ENCODE assay signal across 9 mouse cellular contexts in genomic region chr6:118922328-118923211, GRCm38 (mm10).
A peak's percentile ranks its signal among the peaks of the same experiment; 100 is the strongest.
DNase-seq lines count a peak whose midpoint lies in the region; ATAC-seq and TF ChIP-seq lines count a peak whose summit lies in the region.
"Had no signal": no experiment of that assay in that cellular context is flagged by ENCODE, and none has a peak within 500 bp of the region (broad histone marks: within the 10 kb centered on the region; RNA-seq: fewer than 3 reads in every experiment).

No protein-coding gene starts in this region.

- peak; percentile 92 for TF ChIP-seq CTCF in heart, adult 2 months (IDR thresholded peaks at IDR 0.05)
- TF ChIP-seq CTCF in midbrain, postnatal 0 days (IDR thresholded peaks at IDR 0.05), result peak; percentile 92

- H3K36me3 ChIP-seq in heart, adult 2 months (ENCODE audit: control insufficient read depth, insufficient read depth, low read length), result no peaks in the 10 kb centered on the region
- H3K36me3 ChIP-seq in limb, embryonic 14.5 days (ENCODE audit: control insufficient read depth, insufficient read depth, low read length), result no peaks in the 10 kb centered on the region
- H3K36me3 ChIP-seq in midbrain, postnatal 0 days (ENCODE audit: insufficient read depth, low read length), result no peaks in the 10 kb centered on the region
- H3K36me3 ChIP-seq: G1E had no signal

- intact Hi-C loops in heart, adult 2 months (cut with DNase I), result loop anchor here (2.0 to 5.0 kb wide), 2 partner anchors 182 to 430 kb away; no protein-coding TSS in a partner anchor

- 0 out of 2 replicates have a peak, but pooled peaks cover 1% of the 10 kb centered on the region for H3K79me2 ChIP-seq in heart, adult 2 months (replicated peaks; ENCODE audit: control insufficient read depth, insufficient read depth, low read length)

- H3K27ac ChIP-seq in heart, adult 2 months, result no peak overlapping the region
- no peak overlapping the region for H3K27ac ChIP-seq in limb, embryonic 14.5 days (replicated peaks; ENCODE audit: low read depth, low read length)
- H3K27ac ChIP-seq in midbrain, postnatal 0 days (ENCODE audit: low read depth, low read length), result no peak overlapping the region

- peaks cover 1% of the 10 kb centered on the region for H3K4me1 ChIP-seq in heart, adult 2 months (ENCODE audit: control insufficient read depth, insufficient read depth, low read length)
- H3K4me1 ChIP-seq in limb, embryonic 14.5 days (ENCODE audit: control insufficient read depth, insufficient read depth, low read length), result peaks cover 11% of the 10 kb centered on the region
- H3K4me1 ChIP-seq in midbrain, postnatal 0 days (ENCODE audit: insufficient read depth, low read length), result 0 out of 2 replicates have a peak, but pooled peaks cover 3% of the 10 kb centered on the region

- no peak overlapping the region for H3K4me3 ChIP-seq in heart, adult 2 months
- no peak overlapping the region for H3K4me3 ChIP-seq in limb, embryonic 14.5 days (replicated peaks; ENCODE audit: low read length)
- H3K4me3 ChIP-seq in midbrain, postnatal 0 days (ENCODE audit: low read depth, low read length), result no peak overlapping the region

- peak; percentile 78; the same call in 1 of the 2 replicates for ATAC-seq in limb, embryonic 14.5 days (ENCODE audit: low FRiP score, low read depth)
- ATAC-seq in midbrain, postnatal 0 days (ENCODE audit: low FRiP score), result peak; percentile 29; the same call in 1 of the 2 replicates

- H3K27me3 ChIP-seq in heart, adult 2 months (ENCODE audit: control insufficient read depth, insufficient read depth, low read length), result no peaks in the 10 kb centered on the region
- no peaks in the 10 kb centered on the region for H3K27me3 ChIP-seq in limb, embryonic 14.5 days (ENCODE audit: control insufficient read depth, insufficient read depth, low read length)
- no peaks in the 10 kb centered on the region for H3K27me3 ChIP-seq in midbrain, postnatal 0 days (ENCODE audit: insufficient read depth, low read length)

- 23% methylated on average over 13 of the region's 13 CpGs for WGBS in heart, adult 2 months
- WGBS in limb, embryonic 14.5 days, result 24% methylated on average over 13 of the region's 13 CpGs
- WGBS in midbrain, postnatal 0 days, result 33% methylated on average over 13 of the region's 13 CpGs

- peak; percentile 82; the same call in 1 of the 2 replicates for TF ChIP-seq EP300 in heart, adult 2 months (IDR thresholded peaks at IDR 0.05; ENCODE audit: insufficient read depth, low read depth, low read length)

- H3K9ac ChIP-seq in heart, adult 2 months (ENCODE audit: low read depth, low read length), result no peak overlapping the region
- H3K9ac ChIP-seq in limb, embryonic 14.5 days (ENCODE audit: low read depth, low read length, severe bottlenecking), result no peak overlapping the region
- H3K9ac ChIP-seq in midbrain, postnatal 0 days (replicated peaks; ENCODE audit: low read length, poor library complexity, severe bottlenecking), result no peak overlapping the region

- H3K9me3 ChIP-seq in limb, embryonic 14.5 days (ENCODE audit: control insufficient read depth, low read length), result no peaks in the 10 kb centered on the region
- H3K9me3 ChIP-seq in midbrain, postnatal 0 days (ENCODE audit: low read length), result no peaks in the 10 kb centered on the region

- no peak overlapping the region for H3K4me2 ChIP-seq in limb, embryonic 14.5 days (replicated peaks; ENCODE audit: low read depth, low read length, severe bottlenecking)
- no peak overlapping the region for H3K4me2 ChIP-seq in midbrain, postnatal 0 days (ENCODE audit: low read depth, low read length, poor library complexity, severe bottlenecking)

- TF ChIP-seq POLR2A in heart, adult 2 months (IDR thresholded peaks at IDR 0.05; ENCODE audit: insufficient read depth, low read depth, low read length), result no peak
- TF ChIP-seq POLR2A in limb, embryonic 14.5 days (IDR thresholded peaks at IDR 0.05; ENCODE audit: borderline replicate concordance, extremely low read depth, insufficient read depth, insufficient read length), result peak; percentile 39; the same call in 1 of the 2 replicates

- DNase-seq in layer of hippocampus, adult 11-12 months (ENCODE audit: low spot score), result peak; percentile 81
- no peak for DNase-seq in layer of hippocampus, adult 9-10 months (ENCODE audit: low spot score)
- DNase-seq in embryo, embryonic 11.5 days (ENCODE audit: low read depth, low spot score), result peak; percentile 68
- DNase-seq in heart, adult 2 months, result peak; percentile 58 to 79
- DNase-seq in kidney, adult 9 months, result peak; percentile 66
- DNase-seq in limb, embryonic 14.5 days (ENCODE audit: low spot score), result peak; percentile 78
- peak; percentile 80 for DNase-seq in midbrain, postnatal 0 days (ENCODE audit: low spot score)
- peak; percentile 4 to 10 for DNase-seq in spleen, postnatal 36 days (ENCODE audit: low spot score in 2 of 2)
